Mouse (Mus musculus): ENCODE results near the gene Stra6. TPM values are rescaled to one million over a fixed set of nuclear protein-coding genes. Genes with fewer than 3 reads are reported as not detected.
A peak's percentile ranks its signal among the peaks of the same experiment; 100 is the strongest.

Stra6 gene
- polyA plus RNA-seq, 1 experiment from 2014 or later = 53.7 TPM

- H3K27ac ChIP-seq (replicated peaks; ENCODE audit: low read depth, low read length) = no peak overlapping the region
- DNase-seq (ENCODE audit: low spot score) (no peak), ATAC-seq (ENCODE audit: insufficient number of reproducible peaks, low FRiP score, low TSS enrichment, low read depth) (no peak)
- 83% methylated on average over 3 of the region's 3 CpGs for WGBS
- no peak overlapping the region for H3K9ac ChIP-seq (ENCODE audit: low read length)
- H3K36me3 ChIP-seq (ENCODE audit: control insufficient read depth, insufficient read depth, low read length) = no peaks in the 10 kb centered on the region
- peaks cover 32% of the 10 kb centered on the region for H3K4me1 ChIP-seq (ENCODE audit: control insufficient read depth, insufficient read depth, low read length)
- H3K4me2 ChIP-seq (ENCODE audit: low read depth, severe bottlenecking) = no peak overlapping the region
- no peak overlapping the region for H3K4me3 ChIP-seq (ENCODE audit: low read depth, low read length)
- no peaks in the 10 kb centered on the region for H3K9me3 ChIP-seq (ENCODE audit: control insufficient read depth, low read length)
- no peaks in the 10 kb centered on the region for H3K27me3 ChIP-seq (ENCODE audit: control insufficient read depth, insufficient read depth, low read length)
Measured at GRCm38 (mm10) chr9:58162173-58162572, 98.6 kb downstream of the Stra6 start.

- Histone ChIP-seq H3K4me1 (ENCODE audit: control insufficient read depth, insufficient read depth, low read length) (peaks cover 22% of the 10 kb centered on the region), H3K9me3 (ENCODE audit: control insufficient read depth, low read length) (no peaks in the 10 kb centered on the region), H3K4me3 (ENCODE audit: low read depth, low read length) (no peak overlapping the region), H3K27me3 (ENCODE audit: control insufficient read depth, insufficient read depth, low read length) (no peaks in the 10 kb centered on the region), H3K4me2 (ENCODE audit: low read depth, severe bottlenecking) (no peak overlapping the region), H3K27ac (replicated peaks; ENCODE audit: low read depth, low read length) (no peak overlapping the region), H3K9ac (ENCODE audit: low read length) (no peak overlapping the region), H3K36me3 (ENCODE audit: control insufficient read depth, insufficient read depth, low read length) (no peaks in the 10 kb centered on the region)
- DNase-seq (ENCODE audit: low spot score) (no peak), ATAC-seq (ENCODE audit: insufficient number of reproducible peaks, low FRiP score, low TSS enrichment, low read depth) (no peak)
- 76% methylated on average over 5 of the region's 5 CpGs for WGBS
Measured at GRCm38 (mm10) chr9:58163146-58163545, 99.6 kb downstream of the Stra6 start.

- WGBS = 94% methylated on average over 1 of the region's 1 CpGs
- no peak overlapping the region for H3K4me3 ChIP-seq (ENCODE audit: low read depth, low read length)
- no peak overlapping the region for H3K4me2 ChIP-seq (ENCODE audit: low read depth, severe bottlenecking)
- no peak overlapping the region for H3K9ac ChIP-seq (ENCODE audit: low read length)
- H3K27ac ChIP-seq (replicated peaks; ENCODE audit: low read depth, low read length) = no peak overlapping the region
- no peak for DNase-seq (ENCODE audit: low spot score)
- H3K9me3 ChIP-seq (ENCODE audit: control insufficient read depth, low read length) = no peaks in the 10 kb centered on the region
- H3K36me3 ChIP-seq (ENCODE audit: control insufficient read depth, insufficient read depth, low read length) = no peaks in the 10 kb centered on the region
- no peaks in the 10 kb centered on the region for H3K27me3 ChIP-seq (ENCODE audit: control insufficient read depth, insufficient read depth, low read length)
- 0 out of 2 replicates have a peak, but pooled peaks cover 4% of the 10 kb centered on the region for H3K4me1 ChIP-seq (ENCODE audit: control insufficient read depth, insufficient read depth, low read length)
- no peak for ATAC-seq (ENCODE audit: insufficient number of reproducible peaks, low FRiP score, low TSS enrichment, low read depth)
Measured at GRCm38 (mm10) chr9:58165779-58166178, 102.2 kb downstream of the Stra6 start.

- Histone ChIP-seq H3K27me3 (ENCODE audit: control insufficient read depth, insufficient read depth, low read length) (no peaks in the 10 kb centered on the region), H3K36me3 (ENCODE audit: control insufficient read depth, insufficient read depth, low read length) (no peaks in the 10 kb centered on the region), H3K4me2 (ENCODE audit: low read depth, severe bottlenecking) (no peak overlapping the region), H3K4me3 (ENCODE audit: low read depth, low read length) (no peak overlapping the region), H3K9me3 (ENCODE audit: control insufficient read depth, low read length) (no peaks in the 10 kb centered on the region), H3K9ac (ENCODE audit: low read length) (no peak overlapping the region), H3K4me1 (ENCODE audit: control insufficient read depth, insufficient read depth, low read length) (0 out of 2 replicates have a peak, but pooled peaks cover 4% of the 10 kb centered on the region), H3K27ac (replicated peaks; ENCODE audit: low read depth, low read length) (no peak overlapping the region)
- ATAC-seq (ENCODE audit: insufficient number of reproducible peaks, low FRiP score, low TSS enrichment, low read depth) (no peak), DNase-seq (ENCODE audit: low spot score) (peak; percentile 20)
- 86% methylated on average over 3 of the region's 3 CpGs for WGBS
Measured at GRCm38 (mm10) chr9:58168880-58169279, 105.3 kb downstream of the Stra6 start.

- Histone ChIP-seq H3K36me3 (ENCODE audit: control insufficient read depth, insufficient read depth, low read length) (no peaks in the 10 kb centered on the region), H3K4me2 (ENCODE audit: low read depth, severe bottlenecking) (no peak overlapping the region), H3K27me3 (ENCODE audit: control insufficient read depth, insufficient read depth, low read length) (no peaks in the 10 kb centered on the region), H3K27ac (replicated peaks; ENCODE audit: low read depth, low read length) (no peak overlapping the region), H3K9ac (ENCODE audit: low read length) (no peak overlapping the region), H3K4me1 (ENCODE audit: control insufficient read depth, insufficient read depth, low read length) (0 out of 2 replicates have a peak, but pooled peaks cover 4% of the 10 kb centered on the region), H3K4me3 (ENCODE audit: low read depth, low read length) (no peak overlapping the region), H3K9me3 (ENCODE audit: control insufficient read depth, low read length) (no peaks in the 10 kb centered on the region)
- DNase-seq (ENCODE audit: low spot score) (no peak), ATAC-seq (ENCODE audit: insufficient number of reproducible peaks, low FRiP score, low TSS enrichment, low read depth) (no peak)
- WGBS = 83% methylated on average over 6 of the region's 6 CpGs
Measured at GRCm38 (mm10) chr9:58169426-58169825, 105.8 kb downstream of the Stra6 start.

GRCm38 (mm10) chr9:58172863-58173262 is 109.3 kb downstream of the Stra6 start:
- no peaks in the 10 kb centered on the region for H3K9me3 ChIP-seq (ENCODE audit: control insufficient read depth, low read length)
- no peak overlapping the region for H3K27ac ChIP-seq (replicated peaks; ENCODE audit: low read depth, low read length)
- H3K9ac ChIP-seq (ENCODE audit: low read length) = no peak overlapping the region
- H3K4me3 ChIP-seq (ENCODE audit: low read depth, low read length) = no peak overlapping the region
- H3K36me3 ChIP-seq (ENCODE audit: control insufficient read depth, insufficient read depth, low read length) = no peaks in the 10 kb centered on the region
- WGBS = 75% methylated on average over 2 of the region's 2 CpGs
- ATAC-seq (ENCODE audit: insufficient number of reproducible peaks, low FRiP score, low TSS enrichment, low read depth) (no peak), DNase-seq (ENCODE audit: low spot score) (no peak)
- peaks cover 18% of the 10 kb centered on the region; the same call in 1 of the 2 replicates for H3K4me1 ChIP-seq (ENCODE audit: control insufficient read depth, insufficient read depth, low read length)
- no peaks in the 10 kb centered on the region for H3K27me3 ChIP-seq (ENCODE audit: control insufficient read depth, insufficient read depth, low read length)
- H3K4me2 ChIP-seq (ENCODE audit: low read depth, severe bottlenecking) = no peak overlapping the region

- Histone ChIP-seq H3K27me3 (ENCODE audit: control insufficient read depth, insufficient read depth, low read length) (no peaks in the 10 kb centered on the region), H3K9ac (ENCODE audit: low read length) (no peak overlapping the region), H3K36me3 (ENCODE audit: control insufficient read depth, insufficient read depth, low read length) (no peaks in the 10 kb centered on the region), H3K4me2 (ENCODE audit: low read depth, severe bottlenecking) (no peak overlapping the region), H3K27ac (replicated peaks; ENCODE audit: low read depth, low read length) (no peak overlapping the region), H3K4me1 (ENCODE audit: control insufficient read depth, insufficient read depth, low read length) (peaks cover 13% of the 10 kb centered on the region; the same call in 1 of the 2 replicates), H3K9me3 (ENCODE audit: control insufficient read depth, low read length) (no peaks in the 10 kb centered on the region), H3K4me3 (ENCODE audit: low read depth, low read length) (no peak overlapping the region)
- 37% methylated on average over 5 of the region's 5 CpGs for WGBS
- DNase-seq (ENCODE audit: low spot score) (no peak), ATAC-seq (ENCODE audit: insufficient number of reproducible peaks, low FRiP score, low TSS enrichment, low read depth) (no peak)
Measured at GRCm38 (mm10) chr9:58174818-58175251, 111.2 kb downstream of the Stra6 start.

GRCm38 (mm10) chr9:58175745-58176487 is 112.3 kb downstream of the Stra6 start:
- Histone ChIP-seq H3K27ac (replicated peaks; ENCODE audit: low read depth, low read length) (no peak overlapping the region), H3K4me1 (ENCODE audit: control insufficient read depth, insufficient read depth, low read length) (peaks cover 13% of the 10 kb centered on the region; the same call in 1 of the 2 replicates), H3K4me2 (ENCODE audit: low read depth, severe bottlenecking) (no peak overlapping the region), H3K9me3 (ENCODE audit: control insufficient read depth, low read length) (no peaks in the 10 kb centered on the region), H3K36me3 (ENCODE audit: control insufficient read depth, insufficient read depth, low read length) (no peaks in the 10 kb centered on the region), H3K4me3 (ENCODE audit: low read depth, low read length) (no peak overlapping the region), H3K27me3 (ENCODE audit: control insufficient read depth, insufficient read depth, low read length) (no peaks in the 10 kb centered on the region), H3K9ac (ENCODE audit: low read length) (no peak overlapping the region)
- peak; percentile 51 for DNase-seq (ENCODE audit: low spot score)
- WGBS = 33% methylated on average over 5 of the region's 5 CpGs
- no peak for ATAC-seq (ENCODE audit: insufficient number of reproducible peaks, low FRiP score, low TSS enrichment, low read depth)
